Mouse (Mus musculus): ENCODE results near the gene Gpx6.

The Gpx6 gene

GRCm38 (mm10) chr13:21326191-21326590 lies 14.3 kb downstream of the Gpx6 start:
- DNase-seq = peak; percentile 7

GRCm38 (mm10) chr13:21326657-21327211 lies 14.8 kb downstream of the Gpx6 start:
- DNase-seq = peak; percentile 79

GRCm38 (mm10) chr13:21327424-21327823 lies 15.5 kb downstream of the Gpx6 start:
- no peak for DNase-seq

GRCm38 (mm10) chr13:21346610-21347009 lies 34.7 kb downstream of the Gpx6 start, which contains the start of gene Olfr1367:
TSS of gene Olfr1367 (plus strand) at chr13:21346910.
- DNase-seq = no peak

- no peak for DNase-seq
These were observed 38.7 kb downstream of the Gpx6 start for GRCm38 (mm10) chr13:21350593-21350992.

GRCm38 (mm10) chr13:21362621-21363248 lies 50.8 kb downstream of the Gpx6 start, which contains the start of gene Zscan12:
TSS of gene Zscan12 (plus strand) at chr13:21362820.
- peak; percentile 85 for DNase-seq

- peak; percentile 18 for DNase-seq
These were observed 51.8 kb downstream of the Gpx6 start for GRCm38 (mm10) chr13:21363719-21364118.

GRCm38 (mm10) chr13:21366635-21367034 lies 54.7 kb downstream of the Gpx6 start:
- DNase-seq = no peak

All from cerebellum, adult 8-10 months (tissue).